Mouse (Mus musculus) urinary bladder, postnatal 0 days (tissue): ENCODE data around the gene Pigv. TPM values are rescaled to one million over a fixed set of nuclear protein-coding genes. Genes with fewer than 3 reads are reported as not detected.

ENCODE experiments used
- microRNA-seq: library from miRNA; unstranded; fragments of <30 nt; microRNA quantifications from one replicate; pipeline ENCODE4, GENCODE M21; 2016
- polyA plus RNA-seq: library from polyadenylated mRNA; unstranded; fragments of >200 nt; fragmentation: Nextera tagmentation; extraction: Ambion mirVana; gene quantifications from 2 replicates; pipeline ENCODE4 v1.2.1, GENCODE M21; 2015

Gene Pigv
- polyA plus RNA-seq = 16.0 and 16.2 TPM in 2 replicates

GRCm38 (mm10) chr4:133671881-133672844 lies at the start of gene Pigv:
Gene Pigv, minus strand, starts transcription at chr4:133672647.

GRCm38 (mm10) chr4:133649989-133650699 lies 22.3 kb downstream of the Pigv start, which contains the start of gene Zdhhc18:
Gene Zdhhc18, minus strand, starts transcription at chr4:133650154.

Small RNA genes within 50 kb of the gene (microRNA-seq; reads per million reads assigned to microRNA genes)
- not detected for gene Mir7227

Other genes starting within 250 kb of the Pigv start
- gene Tent5b, start 192.5 kb downstream of the Pigv start, polyA plus RNA-seq = 54.5 and 66.4 TPM in 2 replicates
- 13.2 and 14.5 TPM in 2 replicates for gene Trnp1, start 174.1 kb downstream of the Pigv start, polyA plus RNA-seq
- 12.9 and 13.5 TPM in 2 replicates for gene Kdf1, start 153.7 kb downstream of the Pigv start, polyA plus RNA-seq
- 141 and 148 TPM in 2 replicates for gene Nudc, start 126.7 kb downstream of the Pigv start, polyA plus RNA-seq
- gene Nr0b2, start 119.3 kb downstream of the Pigv start, polyA plus RNA-seq = not detected in 2 replicates
- 3.8 and 4.1 TPM in 2 replicates for gene Gpatch3, start 97.9 kb downstream of the Pigv start, polyA plus RNA-seq
- gene Gpn2, start 88.3 kb downstream of the Pigv start, polyA plus RNA-seq = 10.7 and 10.8 TPM in 2 replicates
- gene Sfn, start 70.5 kb downstream of the Pigv start, polyA plus RNA-seq = 321 and 361 TPM in 2 replicates
- gene Zdhhc18, start 22.5 kb downstream of the Pigv start, polyA plus RNA-seq = 1.8 and 2.5 TPM in 2 replicates
- 10.8 and 11.7 TPM in 2 replicates for gene Arid1a, start 84.1 kb upstream of the Pigv start, polyA plus RNA-seq
- gene Rps6ka1, start 215.2 kb upstream of the Pigv start, polyA plus RNA-seq = 12.1 and 14.2 TPM in 2 replicates